Mouse (Mus musculus) liver, embryonic 14.5 days (tissue): ENCODE measurements around the gene Deaf1. TPM values are rescaled to one million over a fixed set of nuclear protein-coding genes. Genes with fewer than 3 reads are reported as not detected.

ENCODE experiments used
- ATAC-seq: fragments of 200-750 bp; cut with Nextera tagmentation; 2 replicates; pipeline ENCODE4 v1.8.0; 2017; ENCODE audit warnings: moderate number of reproducible peaks, mild to moderate bottlenecking, moderate library complexity; ENCODE audit not compliant: insufficient read depth
- DNase-seq, 3 experiments: peaks; one replicate each; pipeline ENCODE4 v3.0.0-alpha.2; 2012 to 2013; ENCODE audit warnings: low read depth in 3 of 3, low spot score in 3 of 3
- H3K27ac ChIP-seq: fragments of 300-500 bp; sonication (generic); 2 replicates; pipeline ENCODE4 v1.5.1; 2014; ENCODE audit warnings: moderate library complexity, mild to moderate bottlenecking, control low read depth, inconsistent platforms
- H3K27me3 ChIP-seq: fragments of 300-500 bp; sonication (generic); 2 replicates; pipeline ENCODE4 v1.6.1; 2014; ENCODE audit warnings: mild to moderate bottlenecking, low read length, moderate library complexity; ENCODE audit not compliant: control insufficient read depth, insufficient read depth
- H3K36me3 ChIP-seq: fragments of 300-500 bp; sonication (generic); replicated peaks from 2 replicates; pipeline ENCODE4 v1.6.1; 2014; ENCODE audit warnings: low read depth; ENCODE audit not compliant: control insufficient read depth, insufficient read depth
- H3K4me1 ChIP-seq, 2 experiments: fragments of 200-500 bp in 1 of 2; fragments of 300-500 bp in 1 of 2; sonication (generic) in 1 of 2; replicated peaks; 2 replicates each; pipeline ENCODE4 v1.6.1; 2012 to 2014; ENCODE audit warnings: antibody characterized with exemption in 1 of 2, inconsistent platforms in 1 of 2, low read length in 1 of 2; ENCODE audit not compliant: control insufficient read depth in 2 of 2, insufficient read depth in 2 of 2
- H3K4me2 ChIP-seq: fragments of 300-500 bp; sonication (generic); 2 replicates; pipeline ENCODE4 v1.6.1; 2014; ENCODE audit warnings: low read depth, mild to moderate bottlenecking, control low read depth, moderate library complexity
- H3K4me3 ChIP-seq, 2 experiments: fragments of 200-500 bp in 1 of 2; fragments of 300-500 bp in 1 of 2; sonication (generic) in 1 of 2; 2 replicates each; pipeline ENCODE4 v1.5.1; 2012 to 2014; ENCODE audit warnings: low read depth in 2 of 2, low read length in 2 of 2, mild to moderate bottlenecking in 2 of 2, control low read depth in 1 of 2, inconsistent platforms in 1 of 2, moderate library complexity in 1 of 2; ENCODE audit not compliant: insufficient read depth in 1 of 2
- H3K9ac ChIP-seq: fragments of 300-500 bp; sonication (generic); replicated peaks from 2 replicates; pipeline ENCODE4 v1.6.1; 2014; ENCODE audit warnings: mild to moderate bottlenecking, control low read depth, moderate library complexity
- H3K9me3 ChIP-seq: fragments of 300-500 bp; sonication (generic); 2 replicates; pipeline ENCODE4 v1.6.1; 2016; ENCODE audit warnings: low read length, mixed read lengths; ENCODE audit not compliant: control insufficient read depth
- CTCF ChIP-seq: IDR thresholded peaks from 2 replicates; pipeline ENCODE4 v1.5.1; 2016; ENCODE audit warnings: antibody characterized with exemption, low read depth, control low read depth
- EP300 ChIP-seq: IDR thresholded peaks from 2 replicates; pipeline ENCODE4 v1.6.1; 2016; ENCODE audit warnings: antibody characterized with exemption, low read depth
- WGBS: fragments of 180-500 bp; shearing (Covaris S2); extraction: QIAGEN DNeasy Blood & Tissue Kit; methylation state at CpG from one replicate; pipeline ENCODE4 v1.1.7; 2014; ENCODE audit not compliant: insufficient replicate concordance; 5-methylcytosine and 5-hydroxymethylcytosine counted together
- polyA plus RNA-seq, 2 experiments: library from polyadenylated mRNA; depleted of rRNA in 1 of 2; stranded (reverse) in 1 of 2; unstranded in 1 of 2; fragments of >200 nt; fragmentation: Nextera tagmentation in 1 of 2; extraction: Ambion mirVana in 1 of 2; gene quantifications; 2 replicates each; pipeline versions ENCODE4 v1.2.1 to v1.2.3; 2012 to 2014

The Deaf1 gene
- polyA plus RNA-seq, 2 experiments = 7.8 to 11.1 TPM

DNA sequence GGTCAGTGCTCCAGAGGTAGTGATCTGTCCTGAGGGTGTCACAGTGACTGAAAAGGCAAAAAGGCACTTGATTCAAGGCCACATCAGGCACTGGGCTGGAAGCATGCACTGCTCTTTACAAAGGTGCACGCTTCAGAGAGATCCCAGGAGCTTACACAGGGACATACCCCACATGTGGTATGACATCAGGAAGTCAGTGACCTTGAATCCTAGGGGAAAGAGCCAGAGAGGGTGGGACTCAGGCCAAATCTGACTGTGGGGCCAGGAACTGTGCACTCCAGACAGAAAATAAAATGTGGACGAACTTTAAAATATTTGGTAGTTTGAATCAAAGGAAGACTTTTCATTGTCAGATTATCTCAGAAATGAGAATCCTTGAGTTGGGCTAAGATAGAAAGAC, 13.1 kb downstream of the Deaf1 start:
- WGBS = 72% methylated on average over 2 of the region's 2 CpGs
- no peak overlapping the region for H3K4me3 ChIP-seq
- H3K4me2 ChIP-seq = no peak overlapping the region
- H3K4me1 ChIP-seq = no peaks in the 10 kb centered on the region
- no peaks in the 10 kb centered on the region for H3K27me3 ChIP-seq
- H3K36me3 ChIP-seq = peaks cover 62% of the 10 kb centered on the region
- no peaks in the 10 kb centered on the region for H3K9me3 ChIP-seq
- no peak overlapping the region for H3K27ac ChIP-seq
- no peak overlapping the region for H3K9ac ChIP-seq
- DNase-seq (no peak), ATAC-seq (no peak)
- no peak for TF ChIP-seq EP300
- no peak for TF ChIP-seq CTCF

DNA sequence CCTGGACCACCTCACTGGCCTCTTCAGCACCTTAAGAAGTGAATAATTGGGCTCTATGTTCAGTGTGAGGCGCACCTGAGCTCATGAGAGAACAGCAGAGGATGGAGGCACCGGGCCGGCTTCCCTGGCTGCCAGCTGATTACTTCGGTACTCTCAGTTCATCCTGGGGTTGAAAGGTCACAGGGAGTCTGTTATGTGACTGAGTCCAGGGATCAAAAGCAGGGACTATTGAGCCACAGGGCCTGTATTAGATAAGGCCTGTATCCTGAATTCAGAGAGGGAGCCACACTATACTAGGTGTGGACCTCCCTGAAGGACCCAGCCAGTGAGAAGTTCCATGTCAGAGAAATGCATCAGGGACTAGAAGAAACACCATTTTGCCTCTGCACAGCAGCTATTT, 23.0 kb downstream of the Deaf1 start:
- peaks cover 22% of the 10 kb centered on the region for H3K36me3 ChIP-seq
- TF ChIP-seq CTCF (no peak), EP300 (no peak)
- no peak for DNase-seq
- H3K27me3 ChIP-seq = no peaks in the 10 kb centered on the region
- H3K27ac ChIP-seq = no peak overlapping the region
- ATAC-seq = no peak
- no peaks in the 10 kb centered on the region for H3K9me3 ChIP-seq
- H3K4me2 ChIP-seq = no peak overlapping the region
- WGBS = 84% methylated on average over 4 of the region's 4 CpGs
- no peak overlapping the region for H3K4me3 ChIP-seq
- H3K4me1 ChIP-seq = no peaks in the 10 kb centered on the region
- no peak overlapping the region for H3K9ac ChIP-seq

DNA sequence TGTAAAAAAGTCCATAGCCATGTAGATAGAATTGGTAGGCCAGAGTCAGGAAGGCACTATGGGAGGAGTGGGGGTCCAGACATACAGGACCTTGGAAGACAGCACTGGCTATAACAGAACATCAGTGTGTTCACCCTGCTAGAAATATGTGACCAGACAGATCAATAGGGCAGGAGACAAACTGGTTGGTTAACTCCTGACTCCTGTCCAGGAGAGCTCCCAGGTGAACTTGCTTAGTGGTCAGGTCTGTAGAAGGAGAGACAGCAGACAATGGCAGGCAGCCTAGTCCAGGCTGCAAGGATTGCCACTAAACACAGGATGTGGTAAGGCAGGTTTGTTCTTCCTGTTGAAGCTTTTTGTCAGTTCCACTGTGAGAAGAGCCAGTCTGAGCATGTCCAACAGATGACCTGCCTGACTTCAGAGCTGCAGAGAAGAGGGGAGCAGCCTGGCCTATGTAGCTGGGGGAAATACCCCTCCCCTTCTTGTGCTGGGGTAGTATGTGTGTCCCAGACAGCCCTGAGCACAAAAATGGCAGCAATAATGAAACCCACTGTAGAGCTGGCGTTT, 24.7 kb downstream of the Deaf1 start:
- no peak overlapping the region for H3K4me2 ChIP-seq
- peaks cover 12% of the 10 kb centered on the region for H3K36me3 ChIP-seq
- no peak overlapping the region for H3K27ac ChIP-seq
- TF ChIP-seq EP300 (no peak), CTCF (no peak)
- H3K27me3 ChIP-seq = no peaks in the 10 kb centered on the region
- no peak for ATAC-seq
- WGBS = 85% methylated on average over 1 of the region's 1 CpGs
- no peaks in the 10 kb centered on the region for H3K9me3 ChIP-seq
- no peak for DNase-seq
- H3K4me1 ChIP-seq = no peaks in the 10 kb centered on the region
- no peak overlapping the region for H3K4me3 ChIP-seq
- H3K9ac ChIP-seq = no peak overlapping the region

DNA sequence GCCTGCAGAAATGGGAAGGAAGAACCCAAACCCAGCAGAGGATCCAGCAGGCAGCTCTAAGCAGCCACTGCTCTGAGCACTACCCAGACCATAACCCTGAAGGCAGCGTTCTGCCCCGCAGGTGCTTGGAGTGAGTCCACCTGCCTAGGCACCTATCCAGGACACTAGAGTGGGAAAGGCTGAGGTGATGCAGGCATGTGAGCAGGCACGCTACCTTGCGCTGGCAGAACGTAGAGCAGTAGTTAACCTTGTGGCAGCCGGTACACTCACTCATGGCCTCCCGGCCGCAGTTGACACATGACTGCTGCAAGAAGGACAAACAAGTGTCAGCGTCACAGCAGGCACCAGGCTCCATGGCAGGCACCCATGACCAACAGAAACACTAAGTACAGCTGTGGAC, 26.1 kb downstream of the Deaf1 start:
- no peak for DNase-seq
- H3K4me2 ChIP-seq = no peak overlapping the region
- H3K9ac ChIP-seq = no peak overlapping the region
- H3K36me3 ChIP-seq = peaks cover 4% of the 10 kb centered on the region; the same call in 1 of the 2 replicates
- H3K27ac ChIP-seq = no peak overlapping the region
- 93% methylated on average over 9 of the region's 9 CpGs for WGBS
- no peaks in the 10 kb centered on the region for H3K9me3 ChIP-seq
- ATAC-seq = no peak
- no peaks in the 10 kb centered on the region for H3K4me1 ChIP-seq
- no peak for TF ChIP-seq CTCF
- no peak for TF ChIP-seq EP300
- H3K4me3 ChIP-seq = no peak overlapping the region
- H3K27me3 ChIP-seq = no peaks in the 10 kb centered on the region

DNA sequence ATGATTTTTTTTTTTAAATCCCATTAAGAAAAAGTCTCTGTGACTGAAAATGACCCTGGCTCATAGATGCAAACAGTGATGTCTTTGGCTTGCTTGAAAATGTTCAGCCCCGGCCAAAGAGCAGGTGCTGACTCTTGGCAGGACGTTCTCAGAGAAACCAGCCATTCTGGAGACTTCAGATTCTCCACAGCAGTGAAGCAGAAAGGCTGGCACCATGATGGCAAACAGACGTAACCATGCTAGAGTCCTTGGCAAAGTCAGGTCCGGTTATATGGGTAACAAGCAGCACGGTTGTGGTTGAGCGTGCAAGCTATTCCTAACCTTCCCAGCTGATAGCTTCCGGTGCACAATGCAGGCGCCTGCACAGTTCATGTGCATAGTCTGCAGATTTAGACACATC, 28.3 kb downstream of the Deaf1 start:
- no peak for TF ChIP-seq CTCF
- no peak for TF ChIP-seq EP300
- no peak overlapping the region for H3K4me3 ChIP-seq
- 80% methylated on average over 8 of the region's 8 CpGs for WGBS
- H3K27me3 ChIP-seq = peaks cover 15% of the 10 kb centered on the region
- H3K27ac ChIP-seq = no peak overlapping the region
- H3K36me3 ChIP-seq = no peaks in the 10 kb centered on the region; the same call in 1 of the 2 replicates
- H3K9ac ChIP-seq = no peak overlapping the region
- H3K4me1 ChIP-seq = no peaks in the 10 kb centered on the region
- DNase-seq (no peak), ATAC-seq (no peak)
- no peaks in the 10 kb centered on the region for H3K9me3 ChIP-seq
- no peak overlapping the region for H3K4me2 ChIP-seq
